Mouse (Mus musculus) G1E (cell line): ENCODE measurements at regions not wholly inside any gene's neighbourhood (a gene's known extent, or its start where the extent isn't known, plus 50 kb on each side); places are given as distances from the start of the nearest gene placed in this dataset.

ENCODE experiments used
- CTCF ChIP-seq: IDR thresholded peaks from 2 replicates; pipeline ENCODE4 v1.5.1; 2012; ENCODE audit warnings: low read depth, low read length, inconsistent platforms, mixed read lengths
- GATA1 ChIP-seq: IDR thresholded peaks from 2 replicates; pipeline ENCODE4 v1.6.1; 2012; ENCODE audit warnings: borderline replicate concordance, low read length, inconsistent platforms, mixed read lengths

- TF ChIP-seq CTCF: no peak
- no peak for TF ChIP-seq GATA1
Observed at GRCm38 (mm10) chr9:92950092-92950491, 408.1 kb downstream of the Plod2 start.
